Mouse (Mus musculus): ENCODE data around the gene Enpp6. TPM values are rescaled to one million over a fixed set of nuclear protein-coding genes. Genes with fewer than 3 reads are reported as not detected.

Gene Enpp6
- 0.49 and 0.86 TPM in 2 replicates for polyA plus RNA-seq (2015; fragmentation: Nextera tagmentation; extraction: Ambion mirVana)

DNA sequence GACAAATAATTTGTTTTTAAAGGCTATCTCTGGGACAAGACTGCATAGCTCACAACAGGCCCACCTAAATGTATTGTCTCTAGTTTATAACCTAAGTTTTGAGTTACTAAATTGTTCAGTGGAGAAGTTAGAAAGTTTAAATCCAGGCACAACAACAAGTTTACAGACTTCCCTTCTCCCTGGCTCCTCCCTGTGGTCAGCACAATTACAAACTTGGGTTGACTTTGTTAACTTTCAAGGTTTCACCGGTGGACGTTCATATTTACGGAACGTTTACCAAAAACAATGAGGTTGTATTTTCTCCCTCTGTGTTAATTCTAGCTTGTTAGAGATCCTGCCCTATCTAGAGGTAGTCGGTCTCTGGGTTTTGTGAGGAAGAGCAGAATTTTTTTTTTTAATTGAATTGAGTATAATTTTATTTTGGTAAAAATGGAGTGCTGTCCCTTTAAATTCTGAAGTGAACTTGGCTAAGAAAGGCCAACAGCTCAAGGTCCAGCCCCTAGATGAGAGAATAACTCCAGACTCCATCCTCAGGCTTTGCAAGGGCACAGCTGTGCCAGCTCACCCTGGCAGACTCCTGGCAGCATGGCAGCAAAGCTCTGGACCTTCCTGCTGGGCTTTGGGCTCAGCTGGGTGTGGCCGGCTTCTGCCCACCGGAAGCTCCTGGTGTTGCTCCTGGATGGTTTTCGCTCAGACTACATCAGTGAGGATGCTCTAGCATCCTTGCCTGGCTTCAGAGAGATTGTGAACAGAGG lies at the start of gene Enpp6:
Enpp6 (plus strand) TSS at position 502 of the 755 bp plus-strand sequence.
- Histone ChIP-seq H3K27me3 (replicated peaks; ENCODE audit: insufficient read depth, low read length) (no peaks in the 10 kb centered on the region), H3K4me2 (replicated peaks; ENCODE audit: low read depth, low read length) (no peak within 1 kb of the TSS), H3K27ac (ENCODE audit: low read length) (no peak within 1 kb of the TSS), H3K9me3 (ENCODE audit: low read length) (no peaks in the 10 kb centered on the region), H3K9ac (replicated peaks; ENCODE audit: low read depth) (no peak within 1 kb of the TSS), H3K4me3 (ENCODE audit: low read depth, low read length) (no peak within 1 kb of the TSS), H3K4me1 (ENCODE audit: insufficient read depth, low read depth, low read length) (no peaks in the 10 kb centered on the region), H3K36me3 (ENCODE audit: insufficient read depth, low read length) (no peaks in the 10 kb centered on the region)
- WGBS: 79% methylated on average over 8 of the region's 8 CpGs
- DNase-seq (ENCODE audit: low spot score) (no peak), ATAC-seq (no peak)
- TF ChIP-seq EP300 (IDR thresholded peaks at IDR 0.05) (no peak), CTCF (IDR thresholded peaks at IDR 0.05) (no peak)

DNA sequence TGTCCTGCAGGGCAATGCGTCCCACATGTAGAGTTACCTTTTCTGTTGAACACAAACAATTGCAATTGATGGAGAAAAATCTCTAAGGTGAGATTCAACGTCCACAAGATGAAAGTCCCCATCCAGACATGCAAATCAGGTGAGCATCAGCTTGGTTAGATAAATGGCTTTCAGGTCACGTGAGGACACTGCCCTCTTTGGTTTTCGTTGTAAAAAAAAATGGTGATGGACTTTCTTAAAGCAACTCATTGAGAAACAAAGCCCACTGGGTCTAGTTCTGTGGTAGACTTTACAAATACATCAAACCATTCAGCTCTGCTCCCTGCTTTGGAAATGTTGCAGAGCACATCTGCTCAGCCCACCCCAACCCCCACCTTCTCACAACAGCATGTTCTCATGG lies 48.5 kb upstream of the Enpp6 start:
- no peak overlapping the region for H3K27ac ChIP-seq (ENCODE audit: low read length)
- no peaks in the 10 kb centered on the region for H3K9me3 ChIP-seq (ENCODE audit: low read length)
- 81% methylated on average over 4 of the region's 4 CpGs for WGBS

DNA sequence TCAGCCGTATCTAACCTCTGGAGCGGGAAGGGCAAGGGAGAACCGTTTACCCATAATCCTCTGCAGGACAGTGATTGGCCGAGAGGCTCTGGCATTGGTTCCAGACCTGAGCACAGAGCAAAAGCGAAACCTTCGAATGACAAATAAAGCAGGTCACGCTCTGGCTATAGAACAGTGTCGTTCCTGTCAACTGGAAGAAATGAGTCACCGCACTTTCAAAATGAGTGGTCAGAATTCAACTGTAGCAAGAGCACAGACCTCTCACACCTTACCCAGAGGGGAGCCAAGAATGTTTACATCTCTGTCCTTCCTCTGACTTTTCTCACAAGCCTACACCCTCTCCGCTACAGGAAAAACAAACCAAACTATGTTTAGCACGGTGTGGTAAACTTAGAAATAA lies 45.4 kb upstream of the Enpp6 start:
- DNase-seq (ENCODE audit: low spot score) (peak; percentile 94), ATAC-seq (peak; percentile 96)
- 23% methylated on average over 11 of the region's 11 CpGs for WGBS
- TF ChIP-seq EP300 (IDR thresholded peaks at IDR 0.05): peak; percentile 94
- no peak for TF ChIP-seq CTCF (IDR thresholded peaks at IDR 0.05)
- no peak overlapping the region for H3K9ac ChIP-seq (replicated peaks; ENCODE audit: low read depth)
- H3K27me3 ChIP-seq (replicated peaks; ENCODE audit: insufficient read depth, low read length): no peaks in the 10 kb centered on the region
- no peaks in the 10 kb centered on the region for H3K36me3 ChIP-seq (ENCODE audit: insufficient read depth, low read length)
- H3K4me2 ChIP-seq (replicated peaks; ENCODE audit: low read depth, low read length): peak overlapping the region; percentile 41
- peak overlapping the region; percentile 62; the same call in 1 of the 2 replicates for H3K27ac ChIP-seq (ENCODE audit: low read length)
- H3K4me3 ChIP-seq (ENCODE audit: low read depth, low read length): peak overlapping the region; percentile 12
- H3K9me3 ChIP-seq (ENCODE audit: low read length): no peaks in the 10 kb centered on the region
- peaks cover 9% of the 10 kb centered on the region; the same call in 1 of the 2 replicates for H3K4me1 ChIP-seq (ENCODE audit: insufficient read depth, low read depth, low read length)

More for the DNA sequence above, 48.5 kb upstream of the Enpp6 start:
- Histone ChIP-seq H3K36me3 (ENCODE audit: insufficient read depth, low read length) (no peaks in the 10 kb centered on the region), H3K9ac (replicated peaks; ENCODE audit: low read depth) (no peak overlapping the region), H3K4me2 (replicated peaks; ENCODE audit: low read depth, low read length) (no peak overlapping the region), H3K4me3 (ENCODE audit: low read depth, low read length) (no peak overlapping the region), H3K4me1 (ENCODE audit: insufficient read depth, low read depth, low read length) (peaks cover 9% of the 10 kb centered on the region; the same call in 1 of the 2 replicates), H3K27me3 (replicated peaks; ENCODE audit: insufficient read depth, low read length) (no peaks in the 10 kb centered on the region)
- TF ChIP-seq CTCF (IDR thresholded peaks at IDR 0.05) (no peak), EP300 (IDR thresholded peaks at IDR 0.05) (no peak)
- no peak for DNase-seq (ENCODE audit: low spot score)
- ATAC-seq: no peak

DNA sequence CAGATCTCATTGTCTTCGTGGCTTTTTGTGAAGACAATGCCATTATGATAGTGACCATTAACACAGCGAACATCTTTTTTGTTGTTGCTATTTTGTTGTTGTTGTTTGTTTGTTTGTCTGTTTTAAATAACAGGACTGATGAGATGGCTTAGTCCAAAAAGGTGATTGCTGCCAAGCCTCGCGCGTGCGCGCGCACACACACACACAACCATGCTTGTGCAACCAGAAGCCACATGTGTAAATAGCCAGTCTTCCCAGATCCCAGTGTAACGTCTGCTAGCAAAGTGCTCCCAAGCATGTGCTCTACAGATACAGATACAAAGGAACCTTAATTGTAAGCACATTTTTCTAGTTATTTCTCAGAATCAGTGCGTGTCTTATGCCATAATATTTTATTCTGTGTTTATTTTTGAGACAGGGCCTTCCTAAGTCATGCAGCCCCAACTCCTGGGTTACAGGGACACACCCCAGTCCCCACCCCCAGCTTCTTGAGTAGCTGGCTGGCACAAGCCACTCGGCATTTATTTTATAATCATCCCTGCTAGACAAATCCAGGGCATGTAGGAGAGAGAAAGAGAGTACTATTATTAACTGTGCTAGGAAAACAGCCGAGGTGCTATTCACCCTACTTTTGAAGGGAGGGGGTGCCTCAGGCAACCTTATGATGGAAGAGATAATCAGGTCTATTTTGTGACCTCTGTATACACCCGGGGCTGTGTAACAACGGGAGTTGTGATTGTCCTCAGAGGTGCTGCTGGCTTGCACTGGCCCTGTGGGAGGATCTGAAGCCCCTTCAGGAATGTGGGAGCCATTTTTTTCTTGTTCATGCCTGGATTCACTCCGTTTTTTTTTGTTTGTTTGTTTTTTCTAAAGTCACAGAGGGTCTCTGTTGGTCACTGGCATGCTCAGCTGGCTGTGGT lies 44.7 kb upstream of the Enpp6 start:
- Histone ChIP-seq H3K4me3 (ENCODE audit: low read depth, low read length) (peak overlapping the region; percentile 12; the same call in 1 of the 2 replicates), H3K27ac (ENCODE audit: low read length) (peak overlapping the region; percentile 62; the same call in 1 of the 2 replicates), H3K27me3 (replicated peaks; ENCODE audit: insufficient read depth, low read length) (no peaks in the 10 kb centered on the region), H3K9ac (replicated peaks; ENCODE audit: low read depth) (no peak overlapping the region), H3K4me1 (ENCODE audit: insufficient read depth, low read depth, low read length) (peaks cover 9% of the 10 kb centered on the region; the same call in 1 of the 2 replicates), H3K4me2 (replicated peaks; ENCODE audit: low read depth, low read length) (peak overlapping the region; percentile 41), H3K36me3 (ENCODE audit: insufficient read depth, low read length) (no peaks in the 10 kb centered on the region), H3K9me3 (ENCODE audit: low read length) (no peaks in the 10 kb centered on the region)
- WGBS: 53% methylated on average over 15 of the region's 15 CpGs
- ATAC-seq (no peak), DNase-seq (ENCODE audit: low spot score) (peak; percentile 24)
- no peak for TF ChIP-seq EP300 (IDR thresholded peaks at IDR 0.05)
- TF ChIP-seq CTCF (IDR thresholded peaks at IDR 0.05): no peak

DNA sequence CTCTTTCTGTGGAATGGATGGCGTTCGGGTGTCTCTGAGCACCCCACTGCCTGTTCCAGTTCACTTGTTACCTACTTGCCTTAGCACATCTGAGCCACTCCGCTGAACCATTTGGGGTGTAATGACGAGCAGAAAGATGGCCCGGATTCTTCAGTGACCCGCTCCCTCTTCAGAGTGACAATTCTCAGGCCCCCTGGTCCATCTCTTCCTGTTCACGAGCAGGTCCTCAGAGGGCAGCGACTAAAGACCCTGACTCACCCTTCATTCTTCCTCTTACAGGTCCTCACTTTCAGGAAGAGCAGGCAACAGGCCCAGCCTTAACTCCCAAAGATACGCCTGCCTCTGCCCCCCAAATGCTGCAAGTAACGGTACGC lies 44.0 kb upstream of the Enpp6 start:
- H3K4me3 ChIP-seq (ENCODE audit: low read depth, low read length): no peak overlapping the region
- no peak for ATAC-seq
- WGBS: 88% methylated on average over 11 of the region's 11 CpGs
- H3K27ac ChIP-seq (ENCODE audit: low read length): no peak overlapping the region
- no peaks in the 10 kb centered on the region for H3K9me3 ChIP-seq (ENCODE audit: low read length)
- no peak overlapping the region for H3K9ac ChIP-seq (replicated peaks; ENCODE audit: low read depth)
- no peak overlapping the region for H3K4me2 ChIP-seq (replicated peaks; ENCODE audit: low read depth, low read length)
- H3K27me3 ChIP-seq (replicated peaks; ENCODE audit: insufficient read depth, low read length): no peaks in the 10 kb centered on the region
- H3K36me3 ChIP-seq (ENCODE audit: insufficient read depth, low read length): no peaks in the 10 kb centered on the region
- no peak for DNase-seq (ENCODE audit: low spot score)
- TF ChIP-seq CTCF (IDR thresholded peaks at IDR 0.05) (no peak), EP300 (IDR thresholded peaks at IDR 0.05) (no peak)
- H3K4me1 ChIP-seq (ENCODE audit: insufficient read depth, low read depth, low read length): peaks cover 9% of the 10 kb centered on the region; the same call in 1 of the 2 replicates

DNA sequence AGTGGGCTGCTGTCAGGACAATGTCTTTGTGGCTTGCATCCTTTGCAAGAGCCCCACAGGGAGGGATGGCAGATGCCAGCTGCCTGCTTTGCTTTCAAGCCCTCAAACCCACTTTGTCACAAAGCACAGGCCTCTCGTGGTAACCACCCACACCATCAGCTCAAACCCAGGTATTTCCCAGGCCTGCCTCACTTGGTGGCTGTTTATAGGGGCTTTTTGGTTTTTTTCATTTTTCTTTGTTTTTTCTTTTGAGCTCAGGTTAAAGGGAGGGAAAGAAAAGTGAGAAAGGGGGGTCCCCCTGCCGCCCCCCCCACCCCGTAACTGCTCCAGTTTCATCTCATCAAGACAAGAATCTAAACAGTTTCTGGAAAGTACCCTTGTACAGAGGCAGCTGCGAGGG lies 43.4 kb upstream of the Enpp6 start:
- Histone ChIP-seq H3K9me3 (ENCODE audit: low read length) (no peaks in the 10 kb centered on the region), H3K4me2 (replicated peaks; ENCODE audit: low read depth, low read length) (no peak overlapping the region), H3K27ac (ENCODE audit: low read length) (no peak overlapping the region), H3K4me3 (ENCODE audit: low read depth, low read length) (no peak overlapping the region), H3K4me1 (ENCODE audit: insufficient read depth, low read depth, low read length) (peaks cover 9% of the 10 kb centered on the region; the same call in 1 of the 2 replicates), H3K36me3 (ENCODE audit: insufficient read depth, low read length) (no peaks in the 10 kb centered on the region), H3K9ac (replicated peaks; ENCODE audit: low read depth) (no peak overlapping the region), H3K27me3 (replicated peaks; ENCODE audit: insufficient read depth, low read length) (no peaks in the 10 kb centered on the region)
- ATAC-seq: no peak
- TF ChIP-seq EP300 (IDR thresholded peaks at IDR 0.05): no peak
- no peak for TF ChIP-seq CTCF (IDR thresholded peaks at IDR 0.05)
- DNase-seq (ENCODE audit: low spot score): no peak
- WGBS: 78% methylated on average over 4 of the region's 4 CpGs

Data from lung, postnatal 0 days (tissue).